Mouse (Mus musculus): Measurements from ENCODE around the gene Apoa2.

DNA sequence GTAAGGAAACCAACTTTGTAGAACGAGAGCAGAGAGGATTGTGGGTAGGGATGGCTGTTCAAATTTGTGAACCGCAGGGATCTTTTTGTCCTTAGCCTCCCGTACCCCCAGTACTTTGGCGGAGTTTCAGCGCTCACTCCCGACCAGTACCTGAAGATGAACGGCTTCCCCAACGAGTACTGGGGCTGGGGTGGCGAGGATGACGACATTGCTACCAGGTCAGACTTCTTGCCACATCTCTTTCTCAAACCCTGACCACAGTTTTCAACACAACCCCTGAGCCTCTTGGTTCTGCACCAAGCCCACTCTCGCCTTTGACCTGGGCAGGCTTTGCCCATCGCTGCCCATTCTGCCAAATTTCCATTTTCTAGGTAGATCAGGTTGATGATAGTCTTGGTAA is 49.3 kb downstream of the Apoa2 start:
- no peak for TF ChIP-seq CTCF (IDR thresholded peaks at IDR 0.05; ENCODE audit: insufficient read depth, low read depth, low read length)
- no peak for TF ChIP-seq POLR2A (IDR thresholded peaks at IDR 0.05; ENCODE audit: insufficient read depth, low read depth, low read length)

Measured in olfactory bulb, adult 2 months (tissue).